Mouse (Mus musculus): ENCODE results near the gene Magi2. TPM values are rescaled to one million over a fixed set of nuclear protein-coding genes. Genes with fewer than 3 reads are reported as not detected.
"Not testable (repeated sequence)": the region's sequence is repeated elsewhere in the genome, so short reads cannot be mapped to it uniquely, and the experiment has no call there.

Gene Magi2
- polyA plus RNA-seq, 1 experiment from 2014 or later, result 8.4 TPM

GRCm38 (mm10) chr5:20723226-20723625 lies 1496.4 kb downstream of the Magi2 start:
- 87% methylated on average over 4 of the region's 4 CpGs for WGBS
- H3K4me3 ChIP-seq (ENCODE audit: low read depth, low read length); H3K27me3 ChIP-seq (replicated peaks; ENCODE audit: control insufficient read depth, insufficient read depth, low read length); H3K9ac ChIP-seq (ENCODE audit: low read length); DNase-seq (ENCODE audit: low spot score); H3K9me3 ChIP-seq (replicated peaks; ENCODE audit: control insufficient read depth, low read length); H3K4me2 ChIP-seq (ENCODE audit: low read length); ATAC-seq; H3K36me3 ChIP-seq (ENCODE audit: control insufficient read depth, insufficient read depth, low read length); H3K4me1 ChIP-seq (ENCODE audit: control insufficient read depth, insufficient read depth, low read length); H3K27ac ChIP-seq (ENCODE audit: low read depth, low read length): not testable (repeated sequence)

DNA sequence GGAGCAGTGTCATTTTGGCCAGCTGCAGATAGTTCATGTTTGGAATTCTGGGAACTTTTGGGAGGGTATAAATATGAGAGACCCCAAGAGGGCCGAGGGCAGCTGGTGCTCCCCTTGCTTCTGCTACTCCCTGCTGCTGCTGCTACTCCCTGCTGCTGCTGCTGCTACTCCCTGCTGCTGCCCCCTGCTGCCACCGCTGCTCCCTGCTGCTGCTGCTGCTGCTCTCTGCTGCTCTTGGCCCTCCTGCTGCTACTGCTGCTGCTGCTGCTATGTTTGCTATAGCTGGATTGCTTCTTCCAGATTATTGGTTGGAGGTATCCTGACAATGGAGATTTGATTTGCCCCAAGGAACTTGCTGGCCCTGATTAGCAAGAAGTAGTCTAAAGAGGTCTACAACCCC lies 1512.0 kb downstream of the Magi2 start:
- Histone ChIP-seq H3K9ac (ENCODE audit: low read length) (no peak overlapping the region), H3K9me3 (replicated peaks; ENCODE audit: control insufficient read depth, low read length) (no peaks in the 10 kb centered on the region), H3K27ac (ENCODE audit: low read depth, low read length) (no peak overlapping the region), H3K4me2 (ENCODE audit: low read length) (no peak overlapping the region), H3K4me1 (ENCODE audit: control insufficient read depth, insufficient read depth, low read length) (no peaks in the 10 kb centered on the region), H3K4me3 (ENCODE audit: low read depth, low read length) (no peak overlapping the region), H3K36me3 (ENCODE audit: control insufficient read depth, insufficient read depth, low read length) (no peaks in the 10 kb centered on the region), H3K27me3 (replicated peaks; ENCODE audit: control insufficient read depth, insufficient read depth, low read length) (no peaks in the 10 kb centered on the region)
- ATAC-seq, result no peak
- no peak for DNase-seq (ENCODE audit: low spot score)
- WGBS, result 62% methylated on average over 2 of the region's 2 CpGs

DNA sequence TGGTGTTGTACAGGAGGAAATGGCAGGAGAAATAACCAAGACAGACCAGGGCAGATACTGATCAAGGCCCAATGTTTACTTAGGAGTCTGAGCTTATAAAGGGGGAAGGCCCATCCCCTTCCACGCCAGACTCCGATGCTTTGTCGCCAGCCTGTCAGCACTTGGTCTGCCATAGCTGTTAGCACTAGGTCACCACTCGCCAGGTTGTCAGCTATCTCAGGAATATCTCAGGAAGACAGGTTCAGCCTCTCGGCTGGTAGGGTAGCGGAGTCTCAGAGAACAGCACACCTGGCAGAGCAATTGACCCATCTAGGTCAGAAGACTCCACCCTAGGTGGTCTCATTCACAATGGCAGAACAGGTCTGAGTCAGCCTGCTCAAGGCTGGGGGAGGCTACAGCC lies 1514.4 kb downstream of the Magi2 start:
- WGBS, result 95% methylated on average over 6 of the region's 6 CpGs
- Histone ChIP-seq H3K27me3 (replicated peaks; ENCODE audit: control insufficient read depth, insufficient read depth, low read length) (no peaks in the 10 kb centered on the region), H3K4me3 (ENCODE audit: low read depth, low read length) (no peak overlapping the region), H3K4me2 (ENCODE audit: low read length) (no peak overlapping the region), H3K27ac (ENCODE audit: low read depth, low read length) (no peak overlapping the region), H3K4me1 (ENCODE audit: control insufficient read depth, insufficient read depth, low read length) (no peaks in the 10 kb centered on the region), H3K9me3 (replicated peaks; ENCODE audit: control insufficient read depth, low read length) (no peaks in the 10 kb centered on the region), H3K9ac (ENCODE audit: low read length) (no peak overlapping the region), H3K36me3 (ENCODE audit: control insufficient read depth, insufficient read depth, low read length) (no peaks in the 10 kb centered on the region)
- DNase-seq (ENCODE audit: low spot score), result no peak
- no peak for ATAC-seq

DNA sequence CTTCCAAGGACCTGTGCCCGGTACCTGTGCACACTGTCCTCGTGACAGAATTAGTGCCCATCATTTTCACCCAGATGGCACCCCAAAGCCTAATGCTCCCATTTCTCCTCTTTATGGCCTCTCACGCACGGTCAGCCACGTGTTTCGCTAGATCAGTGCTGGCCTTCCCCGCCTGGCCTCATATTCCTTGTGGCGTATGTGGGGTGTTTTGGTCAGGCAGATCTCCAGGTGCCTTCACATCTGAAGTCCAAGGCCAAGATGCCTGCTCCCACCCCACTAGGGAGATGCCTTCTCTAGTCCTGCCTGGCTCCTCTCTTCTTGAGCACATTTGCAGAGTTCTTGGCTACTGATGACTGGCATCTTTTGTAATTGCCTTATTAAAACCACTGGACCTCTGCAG lies 1515.1 kb downstream of the Magi2 start:
- H3K4me1 ChIP-seq (ENCODE audit: control insufficient read depth, insufficient read depth, low read length), result no peaks in the 10 kb centered on the region
- DNase-seq (ENCODE audit: low spot score), result no peak
- no peak overlapping the region for H3K4me3 ChIP-seq (ENCODE audit: low read depth, low read length)
- WGBS, result 93% methylated on average over 8 of the region's 8 CpGs
- no peak overlapping the region for H3K4me2 ChIP-seq (ENCODE audit: low read length)
- no peaks in the 10 kb centered on the region for H3K9me3 ChIP-seq (replicated peaks; ENCODE audit: control insufficient read depth, low read length)
- no peak overlapping the region for H3K27ac ChIP-seq (ENCODE audit: low read depth, low read length)
- no peak overlapping the region for H3K9ac ChIP-seq (ENCODE audit: low read length)
- no peaks in the 10 kb centered on the region for H3K27me3 ChIP-seq (replicated peaks; ENCODE audit: control insufficient read depth, insufficient read depth, low read length)
- ATAC-seq, result no peak
- H3K36me3 ChIP-seq (ENCODE audit: control insufficient read depth, insufficient read depth, low read length), result no peaks in the 10 kb centered on the region

DNA sequence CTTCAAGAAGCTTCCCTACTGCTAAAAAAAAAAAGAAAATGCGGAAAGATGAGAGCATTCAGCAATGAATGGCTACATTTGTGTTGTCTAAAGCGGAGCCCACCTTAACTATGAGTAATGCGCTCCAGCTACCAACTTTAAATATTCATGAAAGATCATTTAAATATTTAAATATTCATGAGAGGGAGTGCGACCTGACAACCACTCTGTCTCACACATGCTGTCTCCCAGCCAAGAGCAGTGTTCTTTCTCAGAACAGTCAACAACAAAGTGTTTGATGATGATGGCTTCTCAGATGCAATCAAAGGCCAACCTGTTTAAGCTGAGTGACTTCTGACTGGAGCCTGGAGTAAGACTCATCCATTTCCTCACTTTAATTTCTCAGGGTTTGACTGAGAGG lies 1521.3 kb downstream of the Magi2 start:
- H3K4me2 ChIP-seq (ENCODE audit: low read length), result no peak overlapping the region
- H3K27ac ChIP-seq (ENCODE audit: low read depth, low read length), result no peak overlapping the region
- H3K4me1 ChIP-seq (ENCODE audit: control insufficient read depth, insufficient read depth, low read length), result peaks cover 24% of the 10 kb centered on the region
- no peaks in the 10 kb centered on the region for H3K27me3 ChIP-seq (replicated peaks; ENCODE audit: control insufficient read depth, insufficient read depth, low read length)
- 6% methylated on average over 4 of the region's 4 CpGs for WGBS
- no peaks in the 10 kb centered on the region for H3K36me3 ChIP-seq (ENCODE audit: control insufficient read depth, insufficient read depth, low read length)
- peak; percentile 76 for DNase-seq (ENCODE audit: low spot score)
- H3K9ac ChIP-seq (ENCODE audit: low read length), result no peak overlapping the region
- H3K9me3 ChIP-seq (replicated peaks; ENCODE audit: control insufficient read depth, low read length), result no peaks in the 10 kb centered on the region
- H3K4me3 ChIP-seq (ENCODE audit: low read depth, low read length), result no peak overlapping the region
- ATAC-seq, result peak; percentile 69

- Histone ChIP-seq H3K9ac (ENCODE audit: low read length) (no peak overlapping the region), H3K4me3 (ENCODE audit: low read depth, low read length) (no peak overlapping the region), H3K27ac (ENCODE audit: low read depth, low read length) (no peak overlapping the region), H3K9me3 (replicated peaks; ENCODE audit: control insufficient read depth, low read length) (no peaks in the 10 kb centered on the region), H3K36me3 (ENCODE audit: control insufficient read depth, insufficient read depth, low read length) (no peaks in the 10 kb centered on the region), H3K27me3 (replicated peaks; ENCODE audit: control insufficient read depth, insufficient read depth, low read length) (no peaks in the 10 kb centered on the region), H3K4me2 (ENCODE audit: low read length) (no peak overlapping the region), H3K4me1 (ENCODE audit: control insufficient read depth, insufficient read depth, low read length) (peaks cover 24% of the 10 kb centered on the region)
- ATAC-seq, result no peak
- WGBS, result 87% methylated on average over 8 of the region's 8 CpGs
- DNase-seq (ENCODE audit: low spot score), result no peak
These were observed 1522.0 kb downstream of the Magi2 start for GRCm38 (mm10) chr5:20748856-20749255.

DNA sequence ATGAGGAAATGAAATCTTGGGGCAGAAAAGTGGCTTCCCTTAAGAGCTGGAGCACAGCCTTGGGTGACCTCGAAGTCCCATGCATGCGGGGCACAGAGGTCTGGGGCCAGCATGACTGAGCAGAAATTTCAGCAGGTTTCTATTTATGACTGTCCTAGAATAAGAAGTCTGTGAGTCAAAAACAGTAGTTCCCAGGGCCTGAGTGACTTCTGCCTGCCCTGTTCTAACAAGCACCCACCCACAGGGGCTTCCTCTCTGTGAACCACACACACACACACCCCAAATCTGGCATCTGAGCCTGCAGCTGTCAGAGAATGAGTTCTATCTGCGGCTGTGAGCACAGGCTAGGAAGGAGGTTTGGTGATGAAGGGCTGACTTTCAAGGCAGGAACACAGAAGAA lies 1522.7 kb downstream of the Magi2 start:
- DNase-seq (ENCODE audit: low spot score), result no peak
- Histone ChIP-seq H3K4me1 (ENCODE audit: control insufficient read depth, insufficient read depth, low read length) (peaks cover 24% of the 10 kb centered on the region), H3K36me3 (ENCODE audit: control insufficient read depth, insufficient read depth, low read length) (no peaks in the 10 kb centered on the region), H3K4me3 (ENCODE audit: low read depth, low read length) (no peak overlapping the region), H3K27ac (ENCODE audit: low read depth, low read length) (no peak overlapping the region), H3K9ac (ENCODE audit: low read length) (no peak overlapping the region), H3K9me3 (replicated peaks; ENCODE audit: control insufficient read depth, low read length) (no peaks in the 10 kb centered on the region), H3K27me3 (replicated peaks; ENCODE audit: control insufficient read depth, insufficient read depth, low read length) (no peaks in the 10 kb centered on the region), H3K4me2 (ENCODE audit: low read length) (no peak overlapping the region)
- 84% methylated on average over 3 of the region's 3 CpGs for WGBS
- ATAC-seq, result no peak

GRCm38 (mm10) chr5:20751000-20751399 lies 1524.2 kb downstream of the Magi2 start:
- no peak for ATAC-seq
- Histone ChIP-seq H3K36me3 (ENCODE audit: control insufficient read depth, insufficient read depth, low read length) (no peaks in the 10 kb centered on the region), H3K27ac (ENCODE audit: low read depth, low read length) (no peak overlapping the region), H3K9me3 (replicated peaks; ENCODE audit: control insufficient read depth, low read length) (no peaks in the 10 kb centered on the region), H3K9ac (ENCODE audit: low read length) (no peak overlapping the region), H3K4me2 (ENCODE audit: low read length) (no peak overlapping the region), H3K27me3 (replicated peaks; ENCODE audit: control insufficient read depth, insufficient read depth, low read length) (no peaks in the 10 kb centered on the region), H3K4me3 (ENCODE audit: low read depth, low read length) (no peak overlapping the region), H3K4me1 (ENCODE audit: control insufficient read depth, insufficient read depth, low read length) (peaks cover 24% of the 10 kb centered on the region)
- 14% methylated on average over 7 of the region's 7 CpGs for WGBS
- peak; percentile 28 for DNase-seq (ENCODE audit: low spot score)

DNA sequence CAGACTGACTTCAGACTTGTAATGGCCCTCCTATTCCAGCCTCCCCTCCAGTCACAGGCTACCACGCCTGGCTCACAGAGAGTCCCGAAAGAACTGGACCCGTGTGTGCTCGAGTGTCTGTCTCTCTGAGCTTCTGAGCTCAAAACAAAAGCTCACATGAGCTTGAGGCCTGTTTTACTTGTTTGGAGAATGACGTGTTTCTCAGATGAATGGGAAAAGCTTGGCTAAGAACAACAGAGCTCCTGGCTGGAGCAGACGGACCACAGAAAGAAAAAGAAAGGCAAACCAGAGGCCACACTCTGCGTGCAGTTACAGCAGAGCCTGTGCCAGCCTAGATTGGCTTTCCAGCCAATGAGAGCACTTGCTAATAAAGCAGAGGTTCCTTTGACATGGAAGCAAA lies 1524.9 kb downstream of the Magi2 start:
- peaks cover 24% of the 10 kb centered on the region for H3K4me1 ChIP-seq (ENCODE audit: control insufficient read depth, insufficient read depth, low read length)
- H3K27ac ChIP-seq (ENCODE audit: low read depth, low read length), result no peak overlapping the region; the same call in 1 of the 2 replicates
- H3K27me3 ChIP-seq (replicated peaks; ENCODE audit: control insufficient read depth, insufficient read depth, low read length), result no peaks in the 10 kb centered on the region
- H3K36me3 ChIP-seq (ENCODE audit: control insufficient read depth, insufficient read depth, low read length), result no peaks in the 10 kb centered on the region
- H3K9ac ChIP-seq (ENCODE audit: low read length), result no peak overlapping the region
- ATAC-seq (peak; percentile 81), DNase-seq (ENCODE audit: low spot score) (peak; percentile 84)
- WGBS, result 6% methylated on average over 7 of the region's 7 CpGs
- H3K9me3 ChIP-seq (replicated peaks; ENCODE audit: control insufficient read depth, low read length), result no peaks in the 10 kb centered on the region
- no peak overlapping the region for H3K4me2 ChIP-seq (ENCODE audit: low read length)
- H3K4me3 ChIP-seq (ENCODE audit: low read depth, low read length), result no peak overlapping the region
